Mouse (Mus musculus) brain, embryonic 18.5 days (tissue): ENCODE data around the gene Rpl10.
A peak's percentile ranks its signal among the peaks of the same experiment; 100 is the strongest.

ENCODE experiments used
- DNase-seq: peaks from one replicate; pipeline ENCODE4 v3.0.0-alpha.2; 2012; ENCODE audit warnings: low read depth, low spot score

Gene Rpl10

DNA sequence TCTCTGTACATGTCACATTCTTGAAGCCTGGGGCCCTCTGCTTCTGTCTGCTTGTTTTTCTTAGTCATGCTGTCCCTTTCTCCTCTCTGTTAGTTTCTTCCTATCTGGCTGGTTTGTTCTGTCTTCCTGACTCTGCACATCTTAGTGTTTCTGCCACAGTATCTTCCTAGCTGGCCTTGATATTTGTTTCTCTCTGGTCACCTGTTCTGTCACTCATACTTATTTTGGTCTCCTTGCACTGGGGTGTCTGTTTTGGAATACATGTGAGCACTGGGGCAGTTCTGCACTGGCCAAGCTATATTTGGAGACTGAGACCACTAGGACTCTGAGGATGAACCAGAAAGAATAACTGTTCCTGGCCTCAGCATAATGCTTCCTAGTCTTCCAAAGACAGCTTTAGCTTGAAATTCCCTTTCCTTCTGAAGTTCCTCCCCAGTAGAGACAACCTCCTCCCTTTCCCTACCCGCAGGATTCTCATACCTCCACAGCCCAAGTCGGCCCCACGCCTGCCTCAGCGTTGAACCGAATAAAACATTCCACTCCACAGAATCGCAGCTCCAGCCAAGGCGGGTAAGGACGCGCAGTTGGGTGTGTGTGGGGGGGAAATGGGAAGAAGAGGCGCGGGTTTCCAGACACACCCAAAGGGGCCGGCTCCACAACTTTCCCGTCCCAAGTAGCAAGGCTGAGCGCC lies 10.6 kb downstream of the Rpl10 start:
- no peak for DNase-seq

DNA sequence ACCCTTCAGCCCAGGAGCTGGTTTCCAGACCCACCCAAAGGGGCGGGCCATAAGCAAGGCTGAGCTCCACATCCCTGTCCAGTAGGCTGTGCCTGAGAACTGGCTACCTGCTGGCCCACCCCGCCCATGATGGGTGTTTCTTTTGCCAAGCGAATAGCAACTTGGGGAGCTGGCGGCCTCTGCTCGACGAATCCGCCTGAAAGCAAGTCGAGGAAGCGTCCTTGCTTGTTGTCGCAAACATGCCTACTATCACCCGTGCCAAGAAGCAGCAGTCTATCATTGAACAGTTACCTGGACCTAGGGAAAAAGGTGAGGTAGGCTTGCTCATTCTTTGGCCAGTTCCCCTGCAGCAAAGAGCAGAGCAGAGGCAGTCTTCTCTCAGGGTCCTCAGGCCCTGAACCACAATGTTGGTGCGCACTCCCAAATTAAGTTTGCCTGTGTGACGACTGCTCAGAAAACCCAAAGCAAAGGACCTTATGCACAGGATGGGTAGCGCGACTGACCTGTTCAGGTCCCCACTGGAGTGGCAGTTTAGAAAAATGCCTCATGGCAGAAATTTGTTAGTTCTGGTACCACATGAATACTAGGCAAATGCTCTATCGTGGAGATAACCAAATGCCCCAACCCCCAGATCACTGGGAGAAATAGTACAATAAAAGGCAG lies 11.3 kb downstream of the Rpl10 start, which contains the start of the genes Taz and Dnase1l1:
Gene Taz, plus strand, starts transcription at position 181 of the 663 bp plus-strand sequence.
Gene Dnase1l1, minus strand, starts transcription at position 606 of the 663 bp plus-strand sequence.
- DNase-seq, result no peak

DNA sequence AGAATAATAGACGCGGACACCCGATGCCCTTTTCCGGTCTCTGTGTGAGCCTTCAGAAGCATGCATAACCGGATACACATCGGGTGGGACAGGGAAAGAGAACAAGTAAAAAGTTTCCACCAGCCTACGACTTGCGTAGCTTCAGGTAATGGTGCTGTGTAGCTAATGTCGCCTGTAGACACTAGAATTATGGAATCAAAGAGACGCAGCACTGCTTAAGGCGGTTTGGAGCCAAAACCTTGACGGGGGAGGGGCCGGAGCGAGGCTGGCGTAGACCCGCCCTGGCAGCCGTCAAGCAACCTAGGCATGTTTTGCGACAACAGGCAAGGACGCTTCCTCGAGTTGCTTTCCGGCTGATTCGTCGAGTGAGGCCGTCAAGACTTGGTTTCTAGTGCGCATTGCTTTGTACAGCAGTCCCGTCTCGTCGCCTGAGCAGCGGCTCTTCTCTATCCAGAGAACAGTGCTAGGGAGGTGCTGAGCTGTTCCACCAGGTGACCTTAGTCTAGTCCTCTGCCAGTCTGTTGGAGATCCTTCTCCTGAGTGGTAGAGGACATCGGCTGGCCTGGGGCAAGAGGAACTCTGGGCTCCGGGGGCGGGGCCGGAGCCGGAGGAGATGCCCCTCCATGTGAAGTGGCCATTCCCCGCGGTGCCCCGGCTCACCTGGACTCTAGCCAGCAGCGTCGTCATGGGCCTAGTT lies 11.9 kb downstream of the Rpl10 start:
- peak; percentile 78 for DNase-seq

DNA sequence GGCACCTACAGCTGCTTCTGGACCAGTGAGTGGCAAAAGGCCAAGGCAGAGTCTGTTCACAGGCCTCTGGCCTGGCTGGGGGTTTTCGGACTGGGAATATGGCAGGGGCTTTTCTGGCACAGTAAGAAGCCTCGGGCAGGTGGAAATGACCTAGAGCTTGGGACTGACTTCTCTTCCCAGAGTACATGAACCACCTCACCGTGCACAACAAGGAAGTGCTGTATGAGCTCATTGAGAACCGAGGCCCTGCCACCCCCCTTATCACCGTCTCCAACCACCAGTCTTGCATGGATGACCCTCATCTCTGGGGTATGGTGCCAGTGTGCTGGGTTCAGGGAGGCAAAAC lies 12.5 kb downstream of the Rpl10 start:
- no peak for DNase-seq

DNA sequence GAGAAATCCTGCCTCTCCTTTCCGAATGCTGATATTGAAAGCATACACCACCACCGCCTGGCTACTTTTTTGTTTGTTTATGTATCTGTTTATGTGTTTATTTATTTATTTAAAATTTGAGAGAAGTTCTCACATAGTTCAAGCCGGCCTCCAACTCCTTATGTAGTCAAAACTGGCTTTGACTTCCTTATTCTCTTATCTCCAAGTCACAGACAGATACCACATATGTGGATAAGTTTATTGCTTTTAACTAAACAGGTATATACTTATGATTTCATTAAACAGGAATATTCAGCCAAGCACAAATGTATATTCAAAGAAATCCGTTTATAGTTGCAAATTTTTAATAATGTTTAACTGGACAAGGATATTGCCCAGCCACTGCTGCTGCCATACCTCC lies 22.8 kb downstream of the Rpl10 start:
- DNase-seq, result no peak

DNA sequence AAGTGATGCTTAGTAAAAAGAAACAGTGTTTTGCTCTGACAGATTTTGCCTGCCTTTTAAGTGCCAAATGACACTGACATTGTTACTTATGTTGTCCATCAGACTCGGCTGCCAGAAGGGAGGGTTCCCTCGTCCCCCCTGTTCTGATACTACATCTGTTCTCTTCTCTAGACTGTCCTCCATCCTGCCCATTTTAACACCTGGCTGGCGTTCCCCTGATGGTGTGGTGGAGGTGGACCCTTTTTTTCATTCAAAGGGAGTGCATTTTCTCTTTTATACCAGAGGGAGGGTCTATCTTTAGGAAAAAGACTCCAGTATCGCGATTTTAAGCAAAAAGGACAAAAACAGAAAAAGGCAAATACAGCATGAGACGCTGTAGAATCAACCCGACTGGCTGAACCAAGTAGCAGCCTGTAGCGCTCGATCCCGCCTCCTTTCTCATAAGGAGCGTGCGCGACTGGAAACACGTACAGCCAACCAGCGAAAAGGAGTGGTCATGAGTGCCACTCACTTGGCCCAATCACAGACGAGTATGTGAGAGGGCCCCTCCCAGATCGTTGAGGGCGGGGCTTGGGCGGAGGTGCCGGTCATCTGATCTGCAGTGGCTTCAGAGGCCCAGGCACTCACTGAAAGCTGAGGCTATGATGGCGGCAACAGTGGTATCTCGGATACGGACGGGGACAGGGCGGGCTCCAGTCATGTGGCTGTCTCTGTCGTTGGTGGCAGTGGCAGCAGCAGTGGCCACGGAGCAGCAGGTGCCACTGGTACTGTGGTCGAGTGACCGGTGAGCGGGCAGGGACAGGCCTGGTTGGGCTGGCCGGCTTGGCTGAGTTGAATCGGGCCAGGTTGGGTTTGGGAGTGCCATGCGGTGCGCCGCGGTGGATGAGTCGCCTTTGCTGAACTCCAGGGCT lies 26.2 kb downstream of the Rpl10 start, which contains the start of gene Atp6ap1:
Gene Atp6ap1, plus strand, starts transcription at position 560 of the 911 bp plus-strand sequence.
- DNase-seq, result peak; percentile 90

DNA sequence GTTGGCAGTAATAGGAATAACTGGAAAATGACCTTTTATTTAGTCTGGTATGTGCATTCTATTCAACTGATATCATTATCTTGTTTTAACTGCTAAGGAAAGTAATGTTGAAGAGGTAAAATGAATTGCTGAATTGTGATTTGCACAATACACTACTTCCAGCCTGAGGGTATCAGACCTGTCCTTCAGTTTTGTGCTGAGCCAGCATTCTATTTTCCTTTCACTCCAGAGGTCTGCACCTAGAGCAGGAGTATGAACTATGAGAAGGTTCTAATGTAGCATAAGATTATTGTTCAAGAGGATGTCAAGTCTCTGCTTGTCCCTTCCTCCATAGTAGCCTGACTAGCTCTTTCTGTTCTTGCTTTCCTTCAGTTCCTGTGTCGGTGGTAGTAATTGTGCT lies 27.7 kb downstream of the Rpl10 start:
- no peak for DNase-seq

DNA sequence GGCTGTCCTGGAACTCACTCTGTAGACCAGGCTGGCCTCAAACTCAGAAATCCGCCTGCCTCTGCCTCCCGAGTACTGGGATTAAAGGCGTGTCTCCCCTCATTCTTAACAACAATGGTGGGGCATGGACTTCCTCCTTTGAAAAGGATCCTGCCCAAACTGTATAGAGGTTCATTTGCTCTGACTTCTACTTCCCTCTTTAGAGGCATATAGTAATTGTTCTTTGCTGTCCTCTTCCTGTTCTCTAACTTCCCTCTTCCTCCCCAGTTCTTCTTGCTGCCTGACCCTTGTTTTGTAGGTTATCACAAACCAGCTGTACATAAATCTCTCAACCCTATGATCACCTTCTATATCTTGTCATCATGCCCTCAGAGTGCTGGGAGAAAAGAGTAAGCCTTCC lies 29.1 kb downstream of the Rpl10 start:
- no peak for DNase-seq

DNA sequence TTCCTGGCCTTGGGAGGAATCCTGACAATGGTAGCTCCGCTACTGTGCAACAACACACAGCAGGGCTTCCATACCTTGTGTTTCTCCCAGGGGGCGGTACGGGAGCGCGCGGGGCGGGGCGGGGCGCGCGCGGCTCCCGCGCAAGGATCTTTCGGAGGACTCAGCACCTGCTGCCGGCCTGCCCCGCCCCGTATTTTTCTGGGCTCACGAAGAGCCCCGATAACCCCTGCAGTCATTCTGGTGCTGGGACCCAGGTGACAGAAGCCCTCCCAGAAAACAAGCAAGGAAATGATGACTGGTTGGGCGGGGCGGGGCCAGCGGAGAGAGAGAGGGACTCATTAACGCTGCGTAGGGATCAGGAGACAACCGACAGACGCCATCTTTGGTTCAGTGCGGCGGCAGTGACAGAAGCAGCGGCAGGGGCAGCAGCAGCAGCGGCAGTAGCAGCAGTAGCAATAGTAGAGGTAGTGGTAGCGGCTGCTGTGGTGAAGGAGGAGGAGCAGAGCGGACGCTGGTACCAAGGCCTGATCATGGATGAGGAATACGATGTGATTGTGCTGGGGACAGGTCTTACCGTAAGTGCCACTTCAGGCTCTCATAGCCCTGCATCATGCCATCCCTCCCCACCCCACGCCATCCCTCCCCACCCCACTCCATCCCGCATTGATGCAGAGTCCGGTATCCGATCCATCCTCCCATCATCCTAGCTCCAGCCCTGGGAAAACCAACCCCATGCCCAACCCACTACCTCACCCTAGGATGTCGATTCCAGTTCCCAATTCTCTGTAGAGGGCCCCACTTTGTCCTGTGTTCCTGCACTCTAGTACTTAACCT lies 34.5 kb downstream of the Rpl10 start, which contains the start of gene Gdi1:
Gene Gdi1, plus strand, starts transcription at position 132 of the 834 bp plus-strand sequence.
- DNase-seq, result peak; percentile 64

DNA sequence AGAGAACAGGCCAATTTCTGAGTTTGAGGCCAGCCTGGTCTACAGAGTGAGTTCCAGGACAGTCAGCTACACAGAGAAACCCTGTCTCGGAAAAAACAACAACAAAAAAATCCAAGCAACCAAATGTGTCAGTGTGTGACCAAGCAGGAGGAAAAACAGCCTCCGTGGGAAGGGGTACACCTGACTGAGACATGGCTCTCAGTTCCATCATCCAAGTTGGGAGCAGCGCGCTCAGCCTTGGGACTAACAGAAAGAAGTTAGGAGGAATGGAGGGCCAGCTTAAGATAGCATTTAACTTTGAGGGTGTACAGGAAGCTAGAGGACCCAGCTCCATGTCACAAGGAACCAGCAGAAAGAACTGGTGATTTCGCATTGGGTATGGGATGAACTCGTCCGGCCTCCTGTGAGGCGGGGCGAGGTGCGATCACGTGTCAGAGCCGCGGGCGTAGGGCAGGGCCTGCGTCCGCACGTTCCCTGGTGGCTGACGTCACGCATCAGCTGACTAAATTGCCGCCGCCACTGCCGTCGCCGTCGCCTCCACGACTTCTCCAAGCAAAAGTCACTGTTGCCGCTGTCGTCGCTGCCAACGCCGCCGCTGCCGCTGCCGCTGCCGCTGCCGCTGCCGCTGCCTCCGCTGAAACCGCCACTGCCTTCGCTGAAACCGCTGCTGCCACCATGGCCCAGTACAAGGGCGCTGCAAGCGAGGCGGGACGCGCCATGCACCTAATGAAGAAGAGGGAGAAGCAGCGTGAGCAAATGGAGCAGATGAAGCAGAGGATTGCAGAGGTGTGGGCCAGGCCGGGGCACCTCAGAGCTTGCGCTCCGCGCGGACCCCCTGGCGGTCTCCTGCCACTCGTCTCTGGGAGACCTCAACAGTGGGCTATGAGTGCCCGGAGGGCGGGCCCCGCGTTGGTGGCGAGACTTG lies 42.2 kb downstream of the Rpl10 start, which contains the start of gene Fam50a:
Gene Fam50a, plus strand, starts transcription at position 494 of the 925 bp plus-strand sequence.
- peak; percentile 69 for DNase-seq
